Mouse (Mus musculus) myocyte (in vitro differentiated cells): Measurements from ENCODE around the gene Fam107b. TPM values are rescaled to one million over a fixed set of nuclear protein-coding genes. Genes with fewer than 3 reads are reported as not detected.
A peak's percentile ranks its signal among the peaks of the same experiment; 100 is the strongest.

Experiments used
- H3K27me3 ChIP-seq: one replicate; pipeline ENCODE4 v1.6.1; 2011; ENCODE audit not compliant: control insufficient read depth, insufficient read depth, insufficient read length
- H3K36me3 ChIP-seq: one replicate; pipeline ENCODE4 v1.6.1; 2011; ENCODE audit not compliant: control insufficient read depth, insufficient read depth
- H3K4me2 ChIP-seq: one replicate; pipeline ENCODE4 v1.6.1; 2011; ENCODE audit warnings: low read depth, control low read depth
- H3K4me3 ChIP-seq: one replicate; pipeline ENCODE4 v1.5.1; 2011; ENCODE audit warnings: mild to moderate bottlenecking, control low read depth, moderate library complexity
- H3K79me2 ChIP-seq: one replicate; pipeline ENCODE4 v1.6.1; 2011; ENCODE audit not compliant: control insufficient read depth, insufficient read depth
- H3ac ChIP-seq: one replicate; pipeline ENCODE4 v1.6.1; 2011; ENCODE audit not compliant: control insufficient read depth, insufficient read length
- CEBPB ChIP-seq: IDR thresholded peaks from 2 replicates; pipeline ENCODE4 v1.6.1; 2011; ENCODE audit warnings: mild to moderate bottlenecking, moderate library complexity; ENCODE audit not compliant: poor library complexity, insufficient read depth, severe bottlenecking
- E2F4 ChIP-seq: IDR thresholded peaks from one replicate; pipeline ENCODE4 v1.6.1; 2011; ENCODE audit warnings: mild to moderate bottlenecking, control low read depth, moderate library complexity; ENCODE audit not compliant: insufficient read depth
- MAX ChIP-seq: IDR thresholded peaks from one replicate; pipeline ENCODE4 v1.6.1; 2011; ENCODE audit warnings: low read depth, mild to moderate bottlenecking, control low read depth
- MYOD1 ChIP-seq, 3 experiments: IDR thresholded peaks; one replicate each; pipeline ENCODE4 v1.6.1; 2011; ENCODE audit warnings: control low read depth in 2 of 3, low read depth in 2 of 3, mild to moderate bottlenecking in 2 of 3, moderate library complexity in 1 of 3; ENCODE audit not compliant: insufficient read length in 2 of 3, control insufficient read depth in 1 of 3
- MYOG ChIP-seq, 3 experiments: IDR thresholded peaks; one replicate each; pipeline ENCODE4 v1.6.1; 2011; ENCODE audit warnings: control low read depth in 2 of 3, low read depth in 2 of 3, mild to moderate bottlenecking in 2 of 3; ENCODE audit not compliant: insufficient read length in 2 of 3, control insufficient read depth in 1 of 3, insufficient read depth in 1 of 3
- POLR2A ChIP-seq: IDR thresholded peaks from one replicate; pipeline ENCODE4 v1.6.1; 2011; ENCODE audit warnings: low read depth, mild to moderate bottlenecking, control low read depth, moderate library complexity; ENCODE audit not compliant: insufficient read length
- POLR2AphosphoS2 ChIP-seq: IDR thresholded peaks from one replicate; pipeline ENCODE4 v1.6.1; 2011; ENCODE audit warnings: low read depth, control low read depth; ENCODE audit not compliant: insufficient read length
- REST ChIP-seq: IDR thresholded peaks from one replicate; pipeline ENCODE4 v1.6.1; 2011; ENCODE audit warnings: mild to moderate bottlenecking, control low read depth, moderate library complexity; ENCODE audit not compliant: insufficient read depth, insufficient read length
- SRF ChIP-seq: IDR thresholded peaks from one replicate; pipeline ENCODE4 v1.6.1; 2011; ENCODE audit warnings: low read depth; ENCODE audit not compliant: control insufficient read depth, insufficient read length
- TCF12 ChIP-seq: IDR thresholded peaks from one replicate; pipeline ENCODE4 v1.6.1; 2011; ENCODE audit warnings: mild to moderate bottlenecking, control low read depth; ENCODE audit not compliant: poor library complexity, insufficient read depth, severe bottlenecking
- TCF3 ChIP-seq: IDR thresholded peaks from one replicate; pipeline ENCODE4 v1.6.1; 2011; ENCODE audit warnings: low read depth, control low read depth; ENCODE audit not compliant: insufficient read length
- USF1 ChIP-seq: IDR thresholded peaks from one replicate; pipeline ENCODE4 v1.6.1; 2011; ENCODE audit warnings: low read depth, mild to moderate bottlenecking, control low read depth, moderate library complexity
- polyA plus RNA-seq: library from polyadenylated mRNA; unstranded; fragments of >200 nt; fragmentation: generic; extraction: Trizol; gene quantifications from one replicate; pipeline ENCODE4 v1.2.1, GENCODE M21; 2012; ENCODE audit warnings: missing spikeins

Fam107b gene
- polyA plus RNA-seq, 1 experiment: 10.0 TPM

DNA sequence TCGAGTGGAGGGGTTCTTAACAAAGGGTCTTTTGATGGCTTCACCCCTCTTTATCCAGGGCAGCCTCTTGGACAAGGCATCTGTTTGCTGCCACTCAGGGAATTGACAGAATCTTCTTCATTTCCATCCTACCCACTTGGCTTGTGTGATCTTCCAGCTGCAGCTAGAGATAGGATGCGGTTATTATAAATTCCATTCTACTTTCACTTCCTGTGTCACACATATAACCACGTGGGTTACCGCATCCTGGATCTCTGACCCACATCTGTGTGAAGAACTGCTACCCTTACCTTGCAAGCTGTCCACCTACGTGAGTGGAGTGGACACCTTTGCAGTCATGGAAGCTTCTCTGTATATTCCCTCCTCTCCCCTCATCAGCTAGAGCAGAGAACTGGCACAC is 240.0 kb downstream of the Fam107b start:
- Histone ChIP-seq H3K4me2 (no peak overlapping the region), H3K36me3 (no peaks in the 10 kb centered on the region), H3K27me3 (no peaks in the 10 kb centered on the region), H3K79me2 (no peaks in the 10 kb centered on the region), H3ac (no peak overlapping the region), H3K4me3 (no peak overlapping the region)
- TF ChIP-seq POLR2AphosphoS2: no peak
- no peak for TF ChIP-seq SRF
- no peak for TF ChIP-seq USF1
- no peak for TF ChIP-seq MYOD1 (IDR thresholded peaks at IDR 0.05; ENCODE audit: control insufficient read depth in 1 of 3, insufficient read length in 2 of 3, low read depth in 2 of 3)
- TF ChIP-seq E2F4: no peak
- no peak for TF ChIP-seq MYOG (IDR thresholded peaks at IDR 0.05; ENCODE audit: control insufficient read depth in 1 of 3, insufficient read depth in 1 of 3, insufficient read length in 2 of 3, low read depth in 2 of 3)
- no peak for TF ChIP-seq TCF12
- TF ChIP-seq POLR2A: no peak
- no peak for TF ChIP-seq MAX
- no peak for TF ChIP-seq CEBPB

DNA sequence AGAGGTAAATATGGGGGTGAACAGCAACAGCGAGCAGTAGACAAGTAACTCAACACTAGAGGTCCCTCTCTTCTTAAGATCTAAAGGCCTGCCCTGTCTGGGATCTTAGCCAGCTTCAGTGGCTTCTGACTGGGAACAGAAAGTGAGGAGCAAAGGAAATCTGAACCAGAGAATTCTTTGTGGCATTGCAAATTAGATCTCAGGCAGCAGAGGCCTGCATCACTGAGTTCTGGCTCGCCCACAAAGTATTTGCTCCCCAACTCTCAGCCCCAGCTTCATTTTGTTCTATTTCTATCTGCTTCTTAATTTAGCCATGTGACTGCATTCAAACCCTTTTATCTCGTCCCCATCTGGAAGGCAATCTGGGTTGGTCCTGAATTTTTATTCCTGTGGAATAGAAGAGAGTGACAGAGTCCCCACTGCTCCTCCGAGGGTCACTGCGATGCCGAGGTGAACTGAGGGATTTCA is 245.9 kb downstream of the Fam107b start:
- Histone ChIP-seq H3K79me2 (no peaks in the 10 kb centered on the region), H3K36me3 (no peaks in the 10 kb centered on the region), H3K27me3 (no peaks in the 10 kb centered on the region), H3K4me3 (no peak overlapping the region), H3ac (no peak overlapping the region), H3K4me2 (peak overlapping the region; percentile 15)
- TF ChIP-seq POLR2AphosphoS2 (no peak), SRF (no peak), TCF12 (no peak), USF1 (no peak), MYOD1 (IDR thresholded peaks at IDR 0.05; ENCODE audit: control insufficient read depth in 1 of 3, insufficient read length in 2 of 3, low read depth in 2 of 3) (no peak), REST (no peak), CEBPB (no peak), POLR2A (no peak), MAX (no peak), E2F4 (no peak), TCF3 (no peak), MYOG (IDR thresholded peaks at IDR 0.05; ENCODE audit: control insufficient read depth in 1 of 3, insufficient read depth in 1 of 3, insufficient read length in 2 of 3, low read depth in 2 of 3) (no peak)

DNA sequence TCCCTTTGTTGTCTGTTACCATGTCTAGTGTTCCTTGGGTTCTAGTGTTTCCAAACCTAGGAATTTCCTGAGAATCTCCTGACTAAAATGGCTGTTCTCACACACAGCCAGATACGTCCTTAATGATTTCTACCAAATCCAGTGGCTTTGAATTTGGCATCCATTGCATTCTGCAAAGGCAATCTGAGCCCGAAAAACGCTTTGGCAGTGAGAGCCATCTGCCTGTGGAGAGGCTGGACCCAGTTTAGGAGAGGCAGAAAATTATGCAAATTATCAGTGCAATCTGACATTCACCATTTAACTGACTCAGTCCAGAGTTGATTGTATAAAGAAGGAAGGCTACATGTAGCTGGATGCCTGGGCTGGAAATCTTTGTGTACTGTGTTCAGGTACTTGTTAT is 247.3 kb downstream of the Fam107b start:
- Histone ChIP-seq H3K27me3 (no peaks in the 10 kb centered on the region), H3K4me3 (no peak overlapping the region), H3K79me2 (no peaks in the 10 kb centered on the region), H3K4me2 (no peak overlapping the region), H3ac (no peak overlapping the region), H3K36me3 (no peaks in the 10 kb centered on the region)
- TF ChIP-seq SRF: no peak
- TF ChIP-seq TCF12: no peak
- TF ChIP-seq MAX: no peak
- no peak for TF ChIP-seq CEBPB
- TF ChIP-seq POLR2A: no peak

DNA sequence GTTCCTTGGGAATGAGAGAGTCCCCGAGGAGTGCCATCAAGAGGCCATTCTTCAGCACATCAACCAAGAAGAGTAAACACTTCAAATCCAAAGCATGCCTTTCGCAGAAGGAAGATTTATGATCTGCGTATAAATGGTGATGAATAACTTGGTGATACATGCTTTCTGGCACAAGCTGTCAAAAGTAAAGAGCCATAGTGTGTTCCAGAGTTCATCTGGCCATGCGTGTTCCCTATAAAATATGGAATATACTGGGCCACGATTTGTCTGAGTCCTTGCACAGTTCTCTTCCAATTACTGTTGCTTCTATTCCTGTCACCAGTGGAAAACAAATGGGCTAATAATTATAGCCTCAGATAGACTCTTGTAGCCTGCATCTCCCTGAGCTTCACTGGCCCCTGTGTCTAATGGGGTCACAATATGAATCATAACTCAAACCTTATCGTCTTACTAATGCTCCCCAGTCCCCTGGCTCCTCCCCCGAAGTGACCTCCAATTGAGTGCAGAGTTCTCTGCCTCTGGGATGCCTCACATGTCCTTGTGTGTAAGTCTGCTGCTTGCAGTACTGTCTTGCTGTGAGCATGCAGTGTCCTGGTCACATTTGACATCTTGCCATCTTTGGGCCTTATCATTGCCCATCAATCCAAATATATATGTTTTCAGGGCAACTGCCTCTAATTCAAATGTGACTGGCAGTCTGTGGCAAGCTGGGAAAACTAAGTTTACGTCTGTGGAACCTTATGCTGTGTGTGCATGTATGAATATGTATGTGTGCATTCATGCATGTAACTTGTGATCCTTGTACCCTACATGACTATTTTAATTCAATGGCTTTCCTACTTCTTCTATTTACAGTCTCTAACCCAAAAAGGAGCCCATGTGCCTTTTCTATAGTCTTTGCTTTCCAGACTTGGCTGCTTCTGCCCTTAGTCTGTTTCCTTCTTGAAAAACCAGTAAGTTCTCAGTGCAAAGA is 252.5 kb downstream of the Fam107b start:
- Histone ChIP-seq H3K36me3 (no peaks in the 10 kb centered on the region), H3K4me3 (no peak overlapping the region), H3K79me2 (no peaks in the 10 kb centered on the region), H3ac (no peak overlapping the region), H3K4me2 (no peak overlapping the region), H3K27me3 (no peaks in the 10 kb centered on the region)
- no peak for TF ChIP-seq MYOG (IDR thresholded peaks at IDR 0.05; ENCODE audit: control insufficient read depth in 1 of 3, insufficient read depth in 1 of 3, insufficient read length in 2 of 3, low read depth in 2 of 3)
- no peak for TF ChIP-seq REST
- TF ChIP-seq E2F4: no peak
- no peak for TF ChIP-seq SRF
- no peak for TF ChIP-seq USF1

Other genes with a start within 250 kb of the Fam107b start
- 11.3 TPM for gene Rpp38, start 237.8 kb upstream of the Fam107b start, polyA plus RNA-seq
- 0.10 TPM for gene Acbd7, start 234.3 kb upstream of the Fam107b start, polyA plus RNA-seq
- not detected for gene Olah, start 173.3 kb upstream of the Fam107b start, polyA plus RNA-seq
- gene Meig1, start 147.8 kb upstream of the Fam107b start, polyA plus RNA-seq: 0.14 TPM
- 1.5 TPM for gene Dclre1c, start 146.4 kb upstream of the Fam107b start, polyA plus RNA-seq
- 1.3 TPM for gene Suv39h2, start 95.5 kb upstream of the Fam107b start, polyA plus RNA-seq
- 1.1 TPM for gene Gm45902, start 57.7 kb upstream of the Fam107b start, polyA plus RNA-seq
- gene Hspa14, start 57.7 kb upstream of the Fam107b start, polyA plus RNA-seq: 29.9 TPM
- gene Cdnf, start 57.5 kb upstream of the Fam107b start, polyA plus RNA-seq: 0.71 TPM